Mouse (Mus musculus) G1E (cell line): ENCODE data around the gene Sars. TPM values are rescaled to one million over a fixed set of nuclear protein-coding genes. Genes with fewer than 3 reads are reported as not detected.

Experiments used
- ATAC-seq: 2 replicates; pipeline ENCODE4 v1.8.0; 2016; ENCODE audit warnings: mild to moderate bottlenecking; ENCODE audit not compliant: insufficient number of reproducible peaks, poor library complexity, low FRiP score, severe bottlenecking; ENCODE audit errors: extremely low read depth
- DNase-seq: peaks from one replicate; pipeline ENCODE4 v3.0.0; 2012; ENCODE audit warnings: low spot score
- H3K27me3 ChIP-seq: 2 replicates; pipeline ENCODE4 v1.6.1; 2012; ENCODE audit warnings: mild to moderate bottlenecking, low read length, inconsistent platforms; ENCODE audit not compliant: insufficient read depth
- H3K36me3 ChIP-seq: replicated peaks from 2 replicates; pipeline ENCODE3; 2012; ENCODE audit warnings: mild to moderate bottlenecking, inconsistent platforms
- H3K4me1 ChIP-seq: 2 replicates; pipeline ENCODE4 v1.6.1; 2012; ENCODE audit warnings: low read depth, low read length, inconsistent platforms, mixed read lengths; ENCODE audit not compliant: insufficient read depth
- H3K4me3 ChIP-seq: 2 replicates; pipeline ENCODE4 v1.5.1; 2012; ENCODE audit warnings: low read depth, mild to moderate bottlenecking, inconsistent platforms, low read length, moderate library complexity, mixed read lengths
- H3K9me3 ChIP-seq: replicated peaks from 2 replicates; pipeline ENCODE4 v1.6.1; 2012; ENCODE audit warnings: inconsistent platforms
- CTCF ChIP-seq: IDR thresholded peaks from 2 replicates; pipeline ENCODE4 v1.5.1; 2012; ENCODE audit warnings: low read depth, low read length, inconsistent platforms, mixed read lengths
- GATA1 ChIP-seq: IDR thresholded peaks from 2 replicates; pipeline ENCODE4 v1.6.1; 2012; ENCODE audit warnings: borderline replicate concordance, low read length, inconsistent platforms, mixed read lengths
- GATA2 ChIP-seq: IDR thresholded peaks from 2 replicates; pipeline ENCODE4 v1.6.1; 2012; ENCODE audit warnings: low read depth, low read length, inconsistent platforms, borderline replicate concordance
- POLR2AphosphoS5 ChIP-seq: IDR thresholded peaks from 2 replicates; pipeline ENCODE4 v1.6.1; 2012; ENCODE audit warnings: low read depth, low read length, inconsistent platforms; ENCODE audit not compliant: insufficient replicate concordance
- TAL1 ChIP-seq: conservative IDR thresholded peaks from 2 replicates; pipeline ENCODE4 v1.6.1; 2012; ENCODE audit warnings: low read depth, low read length, inconsistent platforms, mixed read lengths
- polyA plus RNA-seq: library from polyadenylated mRNA; stranded (reverse); fragments of >175 nt; gene quantifications from 2 replicates; pipeline ENCODE4 v1.2.3, GENCODE M21; 2012
- total RNA-seq, 2 experiments: library from RNA; stranded (forward) in 1 of 2; stranded (reverse) in 1 of 2; fragments of 200-1000 nt in 1 of 2; fragments of >200 nt in 1 of 2; fragmentation: Nextera tagmentation in 1 of 2; gene quantifications; 2 replicates each; pipeline ENCODE4 v1.2.3; 2014 to 2017

Sars gene
- total and polyA plus RNA-seq, 3 experiments, result 143 to 480 (median 206) TPM

GRCm38 (mm10) chr3:108432542-108433187 lies 12.3 kb downstream of the Sars start:
- Histone ChIP-seq H3K4me1 (no peaks in the 10 kb centered on the region; the same call in 1 of the 2 replicates), H3K27me3 (no peaks in the 10 kb centered on the region), H3K9me3 (no peaks in the 10 kb centered on the region), H3K36me3 (peaks cover 98% of the 10 kb centered on the region), H3K4me3 (no peak overlapping the region)
- TF ChIP-seq CTCF (no peak), TAL1 (no peak), GATA1 (no peak), GATA2 (no peak), POLR2AphosphoS5 (no peak)
- no peak for ATAC-seq
- no peak for DNase-seq

DNA sequence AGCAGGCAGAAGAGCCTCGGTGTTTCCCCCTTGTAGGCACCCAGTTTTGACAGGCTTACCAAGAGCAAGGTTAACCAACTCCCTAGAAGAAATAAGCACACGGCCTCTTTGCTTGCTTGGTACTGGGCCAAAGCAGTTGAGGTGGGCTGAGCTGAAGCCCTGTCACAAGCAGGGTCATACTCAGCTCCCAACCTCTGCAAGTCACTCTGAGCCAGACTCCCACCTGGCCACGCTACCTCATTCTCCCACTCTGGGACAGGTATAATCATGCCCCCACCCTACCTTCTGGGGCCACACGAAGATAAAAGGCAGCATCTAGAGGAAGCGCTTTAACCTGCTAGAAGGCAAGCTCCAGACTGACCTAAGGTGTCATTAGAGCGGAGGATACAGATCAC lies 19.4 kb downstream of the Sars start:
- Histone ChIP-seq H3K9me3 (no peaks in the 10 kb centered on the region), H3K4me1 (peaks cover 12% of the 10 kb centered on the region), H3K27me3 (peaks cover 5% of the 10 kb centered on the region; the same call in 1 of the 2 replicates), H3K4me3 (no peak overlapping the region), H3K36me3 (peaks cover 63% of the 10 kb centered on the region)
- TF ChIP-seq GATA1 (no peak), GATA2 (no peak)
- DNase-seq (no peak), ATAC-seq (no peak)

GRCm38 (mm10) chr3:108424944-108425623 lies 19.9 kb downstream of the Sars start:
- DNase-seq (no peak), ATAC-seq (no peak)
- peaks cover 5% of the 10 kb centered on the region; the same call in 1 of the 2 replicates for H3K27me3 ChIP-seq
- peaks cover 12% of the 10 kb centered on the region for H3K4me1 ChIP-seq
- H3K36me3 ChIP-seq, result peaks cover 60% of the 10 kb centered on the region
- H3K9me3 ChIP-seq, result no peaks in the 10 kb centered on the region
- no peak for TF ChIP-seq GATA1
- no peak for TF ChIP-seq CTCF
- no peak for TF ChIP-seq TAL1
- TF ChIP-seq GATA2, result no peak
- H3K4me3 ChIP-seq, result no peak overlapping the region

DNA sequence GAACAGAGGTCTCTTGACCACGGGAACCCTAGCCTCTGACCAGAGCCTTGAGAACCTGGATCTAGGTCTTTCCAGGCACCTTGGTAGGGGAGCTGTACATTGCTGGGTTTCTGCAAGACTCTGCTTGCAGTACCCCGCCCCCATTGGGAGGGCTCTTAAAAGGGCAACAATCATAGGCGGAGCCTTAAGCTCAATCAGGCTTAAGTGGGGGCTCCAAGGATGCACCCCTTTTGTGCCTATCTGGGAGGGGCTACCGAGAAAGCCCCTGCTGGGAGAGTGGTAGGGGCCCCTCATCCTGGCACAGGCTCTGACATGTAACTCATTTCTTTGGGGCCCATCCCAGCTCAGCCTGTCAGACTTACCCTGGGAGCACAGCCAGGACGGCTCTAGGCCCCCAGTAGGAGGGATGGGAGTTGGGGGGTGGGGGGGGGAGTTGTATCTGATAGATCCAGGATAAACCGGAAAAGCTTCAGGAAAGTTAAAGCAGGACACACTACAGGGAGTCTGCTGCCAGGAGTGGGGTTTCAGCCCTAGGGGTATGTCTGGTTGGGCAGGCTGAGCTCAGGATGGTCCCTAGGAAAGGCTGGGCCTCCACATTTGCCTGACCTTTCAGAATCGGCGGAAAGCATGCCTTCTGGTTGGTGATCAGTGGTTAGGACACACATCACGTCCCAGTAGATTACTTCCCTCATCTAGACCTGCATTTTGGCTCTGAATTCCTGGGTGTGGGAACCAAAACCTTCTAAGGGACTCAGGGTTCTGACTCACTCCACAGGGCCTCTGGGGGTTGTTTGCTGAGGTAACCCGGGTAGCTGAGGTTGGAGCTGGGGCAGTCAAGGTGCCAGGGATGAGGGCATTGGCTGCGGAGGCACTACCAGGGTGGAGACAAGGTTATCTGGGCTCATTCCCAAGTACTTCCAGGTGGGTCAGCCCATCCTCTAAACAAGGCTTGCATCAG lies 20.9 kb downstream of the Sars start:
- no peak for ATAC-seq
- Histone ChIP-seq H3K27me3 (peaks cover 12% of the 10 kb centered on the region; the same call in 1 of the 2 replicates), H3K9me3 (no peaks in the 10 kb centered on the region), H3K36me3 (peaks cover 50% of the 10 kb centered on the region), H3K4me1 (peaks cover 12% of the 10 kb centered on the region), H3K4me3 (no peak overlapping the region)
- DNase-seq, result no peak
- TF ChIP-seq TAL1 (no peak), CTCF (no peak), GATA1 (no peak), POLR2AphosphoS5 (no peak), GATA2 (no peak)

- Histone ChIP-seq H3K4me1 (peaks cover 12% of the 10 kb centered on the region), H3K27me3 (peaks cover 19% of the 10 kb centered on the region), H3K36me3 (peaks cover 39% of the 10 kb centered on the region), H3K9me3 (no peaks in the 10 kb centered on the region), H3K4me3 (no peak overlapping the region)
- no peak for ATAC-seq
- no peak for TF ChIP-seq TAL1
- TF ChIP-seq CTCF, result no peak
- no peak for TF ChIP-seq GATA2
- no peak for TF ChIP-seq GATA1
- TF ChIP-seq POLR2AphosphoS5, result no peak; the same call in 1 of the 2 replicates
- DNase-seq, result no peak
Observed at GRCm38 (mm10) chr3:108423006-108423405, 22.0 kb downstream of the Sars start.

DNA sequence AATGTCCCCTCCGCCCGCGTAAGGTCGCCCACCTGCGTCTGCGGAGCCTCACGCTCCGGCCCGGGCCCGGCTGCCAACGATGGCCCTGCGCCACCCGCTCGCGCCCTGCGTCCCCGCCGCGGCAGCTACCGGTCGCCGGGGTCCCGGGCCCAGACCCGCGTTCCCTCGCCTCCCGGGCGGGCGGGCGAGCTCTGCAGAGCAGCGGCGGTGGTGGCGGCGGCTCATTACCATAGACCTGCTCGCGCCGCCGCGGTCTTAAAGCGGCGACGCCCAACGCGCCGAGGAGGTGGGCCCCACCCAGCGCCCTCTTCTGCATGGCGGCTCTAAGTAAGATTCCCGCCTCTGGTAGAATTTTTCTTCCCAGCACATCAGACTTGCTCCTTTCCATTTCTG lies 29.2 kb downstream of the Sars start:
- no peak for DNase-seq
- ATAC-seq, result no peak
- Histone ChIP-seq H3K9me3 (peaks cover 38% of the 10 kb centered on the region), H3K4me3 (no peak overlapping the region; the same call in 1 of the 2 replicates), H3K27me3 (peaks cover 35% of the 10 kb centered on the region), H3K36me3 (no peaks in the 10 kb centered on the region), H3K4me1 (no peaks in the 10 kb centered on the region)
- TF ChIP-seq GATA1 (no peak), TAL1 (no peak), GATA2 (no peak), POLR2AphosphoS5 (no peak), CTCF (no peak)
